Mouse (Mus musculus) spleen, adult 2 months (tissue): ENCODE data around the gene Zfp872.

ENCODE experiments used
- CTCF ChIP-seq: fragments of 200-500 bp; IDR thresholded peaks from 2 replicates; pipeline ENCODE4 v1.5.1; 2011; ENCODE audit warnings: mild to moderate bottlenecking, inconsistent platforms; ENCODE audit not compliant: insufficient read depth, insufficient read length, insufficient replicate concordance; ENCODE audit errors: extremely low read depth
- POLR2A ChIP-seq: fragments of 200-500 bp; IDR thresholded peaks from 2 replicates; pipeline ENCODE4 v1.6.1; 2011; ENCODE audit warnings: low read depth, low read length, inconsistent platforms

- no peak for TF ChIP-seq CTCF
- no peak for TF ChIP-seq POLR2A
Observed at GRCm38 (mm10) chr9:22216705-22217104, 28.8 kb downstream of the Zfp872 start.
